Mouse (Mus musculus): Measurements from ENCODE around the gene Dpp8.
"Not testable (repeated sequence)": the region's sequence is repeated elsewhere in the genome, so short reads cannot be mapped to it uniquely, and the experiment has no call there.

Dpp8 gene

GRCm38 (mm10) chr9:65032269-65033108 lies at the start of gene Dpp8:
Dpp8 (plus strand) TSS chr9:65032414.
- peak; percentile 94 for DNase-seq (ENCODE audit: low read depth, low spot score)

- no peak for DNase-seq (ENCODE audit: low read depth, low spot score)
Measured at GRCm38 (mm10) chr9:64985037-64985794, 47.0 kb upstream of the Dpp8 start.

DNA sequence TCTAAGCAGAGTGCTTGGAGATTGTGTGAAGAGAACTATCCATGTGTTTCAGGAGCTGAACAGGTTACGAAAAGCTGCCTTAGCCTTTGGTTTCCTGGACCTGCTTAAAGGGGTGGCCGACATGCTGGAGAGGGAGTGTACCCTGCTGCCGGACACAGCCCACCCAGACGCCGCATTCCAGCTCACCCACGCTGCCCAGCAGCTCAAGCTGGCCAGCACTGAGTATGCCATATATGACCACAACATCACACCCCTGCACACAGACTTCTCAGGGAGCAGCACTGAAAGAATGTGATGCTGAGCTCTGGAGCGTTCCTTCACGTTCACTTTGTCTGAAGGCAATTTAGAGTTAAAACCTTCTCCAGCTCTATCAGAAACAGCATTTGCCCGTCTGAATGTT lies 46.4 kb upstream of the Dpp8 start:
- no peak for DNase-seq (ENCODE audit: low read depth, low spot score)

- DNase-seq (ENCODE audit: low read depth, low spot score) = no peak
Measured at GRCm38 (mm10) chr9:64987651-64988050, 44.6 kb upstream of the Dpp8 start.

- no peak for DNase-seq (ENCODE audit: low read depth, low spot score)
Measured at GRCm38 (mm10) chr9:64988443-64988842, 43.8 kb upstream of the Dpp8 start.

DNA sequence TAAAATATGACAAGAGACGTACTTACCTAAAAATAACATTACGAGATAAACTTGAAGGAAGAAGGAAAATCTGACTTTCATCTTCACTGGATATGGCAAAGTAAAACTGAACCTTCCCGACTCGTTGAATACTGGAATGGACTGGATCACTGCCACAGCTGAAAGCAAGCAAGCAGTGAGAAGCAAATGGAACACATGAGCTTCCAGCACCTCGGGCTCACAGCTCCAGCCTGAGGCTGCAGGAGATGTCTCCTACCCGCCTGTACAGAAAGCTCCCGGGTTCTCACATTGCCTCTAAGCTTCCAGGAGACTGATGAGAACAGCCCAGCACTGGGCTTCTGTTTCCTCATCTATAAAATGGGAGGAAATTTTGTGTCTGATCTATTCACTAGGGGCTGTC lies 41.9 kb upstream of the Dpp8 start:
- no peak for DNase-seq (ENCODE audit: low read depth, low spot score)

DNA sequence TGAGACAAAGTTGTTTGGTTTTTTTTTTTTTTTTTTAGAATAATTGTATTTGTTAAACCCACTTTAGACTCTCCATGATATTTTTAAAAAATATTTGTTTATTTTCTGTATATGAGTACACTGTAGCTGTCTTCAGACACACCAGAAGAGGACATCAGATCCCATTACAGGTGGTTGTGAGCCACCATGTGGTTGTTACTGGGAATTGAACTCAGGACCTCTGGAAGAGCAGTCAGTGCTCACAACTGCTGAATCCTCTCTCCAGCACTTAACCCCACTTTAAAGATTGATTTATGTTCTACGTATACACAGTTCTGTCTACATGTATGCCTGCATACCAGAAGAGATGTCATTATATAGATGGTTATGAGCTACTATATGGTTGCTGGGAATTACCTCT lies 36.8 kb upstream of the Dpp8 start:
- not testable (repeated sequence) for DNase-seq (ENCODE audit: low read depth, low spot score)

GRCm38 (mm10) chr9:65001481-65001880 lies 30.7 kb upstream of the Dpp8 start:
- no peak for DNase-seq (ENCODE audit: low read depth, low spot score)

- no peak for DNase-seq (ENCODE audit: low read depth, low spot score)
Measured at GRCm38 (mm10) chr9:65005737-65006136, 26.5 kb upstream of the Dpp8 start.

DNA sequence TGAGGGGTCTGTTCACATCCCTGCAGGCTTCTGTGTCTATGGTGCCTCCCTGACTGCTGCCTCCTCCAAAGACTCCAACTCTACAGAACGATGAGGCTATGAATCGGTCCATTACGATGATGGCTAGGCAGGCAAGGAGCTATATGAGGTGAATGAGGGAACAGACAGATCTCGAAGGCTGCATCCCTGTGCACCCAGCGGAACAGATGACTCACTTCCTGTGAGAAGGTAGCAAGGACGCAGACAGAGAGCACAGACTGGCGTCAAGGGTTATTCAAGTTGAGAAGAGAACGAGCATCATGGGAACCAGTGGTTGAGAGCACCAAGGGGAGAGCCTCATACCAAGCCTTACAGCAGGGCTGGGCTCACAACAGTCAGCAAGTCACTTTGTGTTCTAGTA lies 21.6 kb upstream of the Dpp8 start:
- no peak for DNase-seq (ENCODE audit: low read depth, low spot score)

DNA sequence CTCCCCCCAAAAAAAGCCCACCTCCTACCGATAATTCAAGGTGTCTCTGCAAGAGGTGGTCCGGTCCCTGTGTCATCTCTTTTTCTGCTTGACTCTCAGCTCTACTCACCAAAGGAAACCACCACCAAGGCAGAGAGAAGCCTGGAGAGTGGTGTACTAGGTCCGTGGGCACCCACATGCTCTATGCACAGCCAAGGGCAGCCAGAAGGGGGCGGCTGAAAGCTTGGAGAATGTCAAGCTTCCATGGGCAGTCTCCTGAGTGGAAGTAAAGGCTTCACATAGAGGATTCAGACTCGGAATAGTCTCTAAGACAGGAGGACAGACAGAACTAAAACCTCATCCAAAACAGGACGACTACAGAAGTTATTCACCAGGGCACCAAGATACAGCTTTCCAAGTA lies 20.9 kb upstream of the Dpp8 start:
- DNase-seq (ENCODE audit: low read depth, low spot score) = peak; percentile 51

- DNase-seq (ENCODE audit: low read depth, low spot score) = no peak
Measured at GRCm38 (mm10) chr9:65015461-65016222, 16.6 kb upstream of the Dpp8 start.

DNA sequence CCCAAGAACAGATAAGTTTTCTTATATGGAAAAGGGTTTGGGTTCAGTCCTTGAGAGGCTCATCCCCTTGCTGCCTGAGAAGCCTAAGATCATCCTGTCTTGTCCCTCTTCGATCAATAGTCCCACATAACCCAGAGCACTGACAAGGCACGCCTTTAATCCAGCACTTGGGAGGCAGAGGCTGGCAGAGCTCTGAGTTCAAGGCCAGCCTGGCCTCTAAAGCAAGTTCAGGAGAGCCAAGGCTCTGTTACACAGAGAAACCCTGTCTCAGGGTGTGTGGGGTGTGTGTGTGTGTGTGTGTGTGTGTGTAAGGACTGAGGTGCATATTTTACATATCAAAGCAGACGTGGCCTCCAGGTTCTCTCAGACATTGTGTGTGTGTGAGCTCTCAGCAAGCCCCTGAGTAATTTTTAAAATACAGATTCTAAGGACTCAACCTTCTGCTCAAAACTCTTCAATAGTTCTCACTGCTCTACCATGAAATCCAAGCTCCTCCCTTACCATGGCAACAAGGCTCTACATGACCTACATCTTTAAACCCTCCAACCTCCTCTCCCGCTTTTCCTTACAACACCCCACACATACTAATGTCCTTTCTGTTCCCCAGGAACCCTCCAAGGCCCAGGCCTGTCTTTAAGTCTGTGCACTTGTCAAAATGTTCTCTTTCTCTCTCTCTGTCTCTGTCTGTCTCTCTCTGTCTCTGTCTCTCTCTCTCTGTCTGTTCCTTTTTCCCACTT lies 15.8 kb upstream of the Dpp8 start:
- no peak for DNase-seq (ENCODE audit: low read depth, low spot score)

DNA sequence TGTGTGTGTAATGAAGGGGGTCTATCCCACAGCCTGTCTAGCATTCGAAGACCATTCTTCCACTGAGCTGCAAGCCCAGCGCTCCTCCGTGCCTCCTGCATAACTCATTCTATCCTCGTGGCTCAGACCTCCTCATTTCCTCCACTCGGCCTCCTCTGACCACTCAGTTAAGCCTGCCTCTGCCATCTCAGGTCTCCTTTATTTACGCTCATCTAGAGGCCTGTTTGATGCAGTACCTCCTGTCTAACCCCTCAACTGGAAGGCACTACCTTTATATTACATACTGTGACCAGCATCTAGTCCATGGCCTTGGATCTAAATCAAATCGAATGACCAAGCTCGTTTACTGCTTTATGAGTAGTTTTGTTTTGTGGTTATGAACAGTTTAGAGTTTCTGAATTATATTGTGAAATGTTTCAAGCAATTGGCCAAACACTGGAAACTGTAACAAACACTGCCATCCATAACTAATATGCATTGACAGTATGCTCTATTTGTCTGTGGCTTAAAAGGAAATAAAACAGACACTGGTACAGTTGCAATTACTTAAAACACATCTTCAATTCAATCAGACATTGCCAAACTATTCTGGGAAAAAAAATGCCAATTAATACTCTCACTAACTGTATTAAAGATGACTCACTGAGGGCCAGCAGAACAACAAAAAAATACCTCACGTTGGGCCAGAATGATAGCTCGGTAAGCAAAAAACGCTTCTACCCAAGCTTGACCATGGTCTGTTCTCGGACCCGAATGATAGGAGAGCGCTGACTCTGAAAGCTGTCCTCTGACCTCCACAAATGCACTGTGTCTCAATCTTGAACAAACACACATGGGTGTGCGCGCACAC lies 15.0 kb upstream of the Dpp8 start:
- DNase-seq (ENCODE audit: low read depth, low spot score) = no peak

DNA sequence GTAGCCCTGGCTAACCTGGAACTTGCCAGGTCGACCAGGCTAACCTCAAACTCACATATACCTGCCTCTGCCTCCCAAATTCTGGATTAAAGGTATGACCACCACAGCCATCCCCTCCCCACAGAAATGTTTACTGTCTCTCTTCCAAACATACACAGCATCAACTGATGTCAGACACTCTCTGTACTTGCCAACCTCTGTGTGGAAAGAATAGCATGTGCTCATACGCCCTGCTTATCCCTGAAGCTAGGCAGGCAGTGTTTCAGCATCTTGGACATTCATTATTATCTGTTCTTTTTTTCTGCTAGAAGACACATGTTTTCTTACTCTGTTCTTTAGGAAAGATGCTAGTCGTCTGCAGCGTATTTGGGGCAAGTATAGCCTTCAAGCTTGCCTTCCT lies 14.3 kb upstream of the Dpp8 start:
- DNase-seq (ENCODE audit: low read depth, low spot score) = no peak

GRCm38 (mm10) chr9:65018588-65019121 lies 13.6 kb upstream of the Dpp8 start:
- no peak for DNase-seq (ENCODE audit: low read depth, low spot score)

DNA sequence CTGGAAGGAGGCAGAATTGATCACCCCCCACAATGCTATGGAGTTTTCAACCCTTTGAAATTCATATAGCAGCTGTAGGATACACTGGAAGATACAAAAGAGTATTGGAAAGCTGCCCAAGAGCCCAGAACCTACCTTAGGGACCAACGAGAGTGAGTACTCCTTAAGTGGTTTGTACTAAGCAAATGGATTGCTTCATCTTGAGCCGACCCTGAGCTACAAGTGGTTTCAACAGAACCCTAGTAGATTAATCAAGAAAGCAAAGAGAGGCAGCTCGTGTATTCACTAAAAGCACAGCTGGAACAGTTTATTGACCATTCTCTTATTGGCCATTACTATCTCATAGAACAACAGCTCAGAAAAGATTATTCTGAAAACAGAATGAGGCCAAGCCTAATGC lies 13.1 kb upstream of the Dpp8 start:
- no peak for DNase-seq (ENCODE audit: low read depth, low spot score)

GRCm38 (mm10) chr9:65020128-65020527 lies 12.1 kb upstream of the Dpp8 start:
- no peak for DNase-seq (ENCODE audit: low read depth, low spot score)

DNA sequence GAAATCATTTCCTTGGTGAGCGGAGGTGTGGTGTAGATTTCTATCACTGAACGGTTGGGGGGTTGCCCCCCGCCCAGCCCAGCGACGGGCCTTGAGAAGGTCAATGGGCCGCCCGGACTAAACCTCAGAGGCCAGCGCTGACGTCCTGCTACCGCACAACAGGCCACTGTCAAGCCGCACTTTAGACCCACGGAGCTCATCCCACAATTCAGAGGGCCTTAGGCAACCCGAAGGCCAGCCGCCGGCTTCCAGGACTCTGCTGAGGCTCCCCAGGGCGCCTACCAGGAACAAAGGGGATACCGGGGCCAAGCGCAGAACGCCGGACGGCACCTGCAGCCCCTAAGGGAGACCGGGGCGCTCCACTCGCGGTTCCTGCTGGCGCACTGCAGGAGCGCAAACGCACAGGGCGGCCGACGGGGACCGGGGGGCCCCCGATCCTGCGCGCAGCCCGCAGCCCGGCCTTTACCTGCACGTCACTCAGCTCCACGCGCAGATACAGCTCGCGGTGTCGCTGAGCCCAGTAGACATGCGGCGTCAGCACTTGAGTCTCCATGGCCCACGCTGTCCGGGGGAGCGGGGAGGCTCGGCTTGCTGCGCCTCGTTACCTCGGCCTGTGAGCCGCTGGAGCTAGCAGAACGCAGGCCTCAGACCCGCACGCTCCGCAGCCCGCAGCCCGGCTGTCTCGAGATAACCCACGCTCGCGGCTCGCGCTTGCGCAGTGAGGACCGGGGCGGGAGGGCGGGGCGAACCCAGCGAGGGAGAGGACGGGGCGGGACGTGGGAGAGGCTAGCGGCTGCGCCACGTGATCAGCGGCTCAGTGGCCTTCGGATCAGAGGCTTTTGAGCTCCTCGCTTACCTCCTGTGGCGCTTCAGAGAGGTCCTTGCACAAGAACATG lies 11.0 kb upstream of the Dpp8 start, which contains the start of gene Hacd3:
Gene Hacd3 (minus strand): TSS at position 703 of the 896 bp plus-strand sequence.
- DNase-seq (ENCODE audit: low read depth, low spot score) = peak; percentile 93

Data from ES-CJ7 (cell line).